Mouse (Mus musculus): ENCODE results near the gene Gng10.

DNA sequence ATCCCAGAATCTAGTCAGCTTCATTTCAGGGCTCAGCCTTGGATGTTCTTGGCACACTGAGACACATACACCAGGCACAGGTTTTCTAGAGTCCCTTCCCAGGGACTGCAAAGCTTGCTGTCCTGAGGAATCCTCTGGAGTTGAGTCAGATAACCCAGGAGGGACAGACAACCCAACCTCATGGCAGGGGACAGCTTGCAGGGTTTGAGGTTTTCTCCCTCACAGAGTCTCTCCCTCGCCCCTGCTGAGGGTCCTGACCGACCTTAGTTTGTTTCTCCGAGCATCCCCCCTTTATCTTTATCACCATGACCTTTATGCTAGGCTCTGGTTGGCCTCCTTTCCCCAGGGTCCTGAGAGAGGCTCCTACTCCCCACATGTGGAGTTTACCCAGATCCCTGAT, 2.6 kb downstream of the Gng10 start:
- TF ChIP-seq CTCF (conservative IDR thresholded peaks at IDR 0.05; ENCODE audit: low read length) = no peak
- TF ChIP-seq NANOG (IDR thresholded peaks at IDR 0.05; ENCODE audit: borderline replicate concordance, low read length) = no peak
- TF ChIP-seq POU5F1 (IDR thresholded peaks at IDR 0.05; ENCODE audit: borderline replicate concordance, low read length) = no peak
